Comparison of ENCODE assay signal across 15 mouse cellular contexts in genomic region chr10:84712532-84712931, GRCm38 (mm10). TPM values are rescaled to one million over a fixed set of nuclear protein-coding genes. Genes with fewer than 3 reads are reported as not detected.
DNase-seq lines count a peak whose midpoint lies in the region; ATAC-seq and TF ChIP-seq lines count a peak whose summit lies in the region.
"Had no signal": no experiment of that assay in that cellular context is flagged by ENCODE, and none has a peak within 500 bp of the region (broad histone marks: within the 10 kb centered on the region; RNA-seq: fewer than 3 reads in every experiment).

No protein-coding gene starts in this region.

- 0 out of 2 replicates have a peak, but pooled peaks cover 8% of the 10 kb centered on the region for H3K4me1 ChIP-seq in heart, postnatal 0 days (ENCODE audit: control insufficient read depth, insufficient read depth)
- peaks cover 5% of the 10 kb centered on the region; the same call in 1 of the 2 replicates for H3K4me1 ChIP-seq in kidney, embryonic 14.5 days (ENCODE audit: control insufficient read depth, insufficient read depth, low read length)
- H3K4me1 ChIP-seq: stomach, embryonic 15.5 days had no signal

- peak overlapping the region; percentile 17; the same call in 1 of the 2 replicates for H3K27ac ChIP-seq in heart, postnatal 0 days (ENCODE audit: low read depth)
- peak overlapping the region; percentile 11; the same call in 1 of the 2 replicates for H3K27ac ChIP-seq in kidney, embryonic 14.5 days (ENCODE audit: low read depth, low read length)
- H3K27ac ChIP-seq: embryonic facial prominence, embryonic 12.5 days; forebrain, embryonic 15.5 days; stomach, embryonic 15.5 days had no signal

- no peak for TF ChIP-seq CTCF in heart, postnatal 0 days (IDR thresholded peaks at IDR 0.05; ENCODE audit: low read depth)

- H3K27me3 ChIP-seq in heart, postnatal 0 days (ENCODE audit: control insufficient read depth, insufficient read depth, low read length): no peaks in the 10 kb centered on the region
- H3K27me3 ChIP-seq in kidney, embryonic 14.5 days (ENCODE audit: control insufficient read depth, insufficient read depth, low read length): no peaks in the 10 kb centered on the region
- H3K27me3 ChIP-seq: embryonic facial prominence, embryonic 12.5 days; forebrain, embryonic 15.5 days; stomach, embryonic 15.5 days had no signal

- peaks cover 25% of the 10 kb centered on the region; the same call in 1 of the 2 replicates for H3K36me3 ChIP-seq in heart, postnatal 0 days (replicated peaks; ENCODE audit: control insufficient read depth, insufficient read depth, low read length)
- H3K36me3 ChIP-seq in kidney, embryonic 14.5 days (ENCODE audit: control insufficient read depth, insufficient read depth, low read length): peaks cover 16% of the 10 kb centered on the region; the same call in 1 of the 2 replicates

- H3K4me3 ChIP-seq in heart, postnatal 0 days (ENCODE audit: low read depth, low read length): no peak overlapping the region
- H3K4me3 ChIP-seq in kidney, embryonic 14.5 days (ENCODE audit: low read length): no peak overlapping the region
- H3K4me3 ChIP-seq: embryonic facial prominence, embryonic 12.5 days; forebrain, embryonic 15.5 days; stomach, embryonic 15.5 days had no signal

- ATAC-seq in heart, postnatal 0 days (ENCODE audit: insufficient read depth, low read depth): peak; percentile 65; the same call in 1 of the 2 replicates
- ATAC-seq in kidney, embryonic 14.5 days (ENCODE audit: low FRiP score, low TSS enrichment): no peak
- no peak for ATAC-seq in inflammation-experienced regulatory T-cells, adult 6 months
- ATAC-seq: forebrain, embryonic 15.5 days had no signal

- no peaks in the 10 kb centered on the region for H3K9me3 ChIP-seq in heart, postnatal 0 days (replicated peaks; ENCODE audit: control insufficient read depth, low read length)
- H3K9me3 ChIP-seq in kidney, embryonic 14.5 days (ENCODE audit: control insufficient read depth, low read length): no peaks in the 10 kb centered on the region
- H3K9me3 ChIP-seq: embryonic facial prominence, embryonic 12.5 days; forebrain, embryonic 15.5 days; stomach, embryonic 15.5 days had no signal

- no peak overlapping the region for H3K4me2 ChIP-seq in heart, postnatal 0 days (ENCODE audit: low read depth, low read length)
- H3K4me2 ChIP-seq in kidney, embryonic 14.5 days (replicated peaks; ENCODE audit: low read depth, low read length): no peak overlapping the region
- H3K4me2 ChIP-seq: embryonic facial prominence, embryonic 12.5 days; forebrain, embryonic 15.5 days; stomach, embryonic 15.5 days had no signal

- no peak overlapping the region for H3K9ac ChIP-seq in heart, postnatal 0 days (replicated peaks; ENCODE audit: low read depth, low read length)
- no peak overlapping the region for H3K9ac ChIP-seq in kidney, embryonic 14.5 days (ENCODE audit: low read depth, low read length)
- H3K9ac ChIP-seq: embryonic facial prominence, embryonic 12.5 days; forebrain, embryonic 15.5 days; stomach, embryonic 15.5 days had no signal

- 44% methylated on average over 6 of the region's 6 CpGs for WGBS in heart, postnatal 0 days
- 77% methylated on average over 6 of the region's 6 CpGs for WGBS in kidney, embryonic 14.5 days

- DNase-seq in heart, postnatal 0 days (ENCODE audit: low spot score): peak; percentile 20
- DNase-seq in heart, adult 18-20 months: no peak
- DNase-seq in ovary, postnatal 36 days (ENCODE audit: low spot score): peak; percentile 16
- no peak for DNase-seq in ovary, adult 18-20 months (ENCODE audit: low spot score)
- DNase-seq in adrenal gland, postnatal 4 days (ENCODE audit: low spot score in 2 of 2): no peak
- DNase-seq: cerebellum, adult 9-10 months; gastrocnemius, postnatal 36 days had no signal

- no peak for TF ChIP-seq EP300 in heart, postnatal 0 days (IDR thresholded peaks at IDR 0.05; ENCODE audit: low read depth)

RNA-seq across cellular contexts. Expression of gene Rfx4, which starts 43.3 kb away (rescaled TPM):
- total RNA-seq in heart, postnatal 0 days (2014; rRNA removed; ENCODE audit: low replicate concordance): not detected in 2 replicates
- polyA plus RNA-seq in heart, postnatal 0 days (2015; fragmentation: Nextera tagmentation; extraction: Ambion mirVana): not detected in 2 replicates
- not detected for total RNA-seq in heart, adult 18-20 months (2021)
- polyA plus RNA-seq in kidney, embryonic 14.5 days (2014; fragmentation: Nextera tagmentation; extraction: Ambion mirVana): 0.17 and 0.19 TPM in 2 replicates
- polyA plus RNA-seq in inflammation-experienced regulatory T-cells, adult 6 months (2017; shearing (Covaris generic)): under 1 TPM in 1 of 3 experiments, not detected in 2; 0.18 TPM
- total RNA-seq in adrenal gland, postnatal 4 days (2021): under 1 TPM in 1 of 2 experiments, not detected in 1; 0.17 TPM
- total RNA-seq: gastrocnemius, postnatal 36 days; neutrophil, adult 5-6 weeks had no signal
- polyA plus RNA-seq: intestine, embryonic 14.5 days; liver, embryonic 16.5 days had no signal

Comparison
In these comparisons a context has a peak if more than half of its experiments do, and no peak if none do; other contexts are left out.
1. DNase-seq: peak in heart, postnatal 0 days (single experiment) and ovary, postnatal 36 days (single experiment); none in heart, adult 18-20 months (0 of 2), ovary, adult 18-20 months (single experiment) and adrenal gland, postnatal 4 days (0 of 2).